Mouse (Mus musculus) liver, adult (tissue): ENCODE data around the gene Cpt1a.

Experiments
- GATA4 ChIP-seq: IDR thresholded peaks from 2 replicates; pipeline ENCODE4 v1.6.1; 2014; ENCODE audit warnings: mild to moderate bottlenecking, low read length; ENCODE audit not compliant: insufficient replicate concordance

The Cpt1a gene

DNA sequence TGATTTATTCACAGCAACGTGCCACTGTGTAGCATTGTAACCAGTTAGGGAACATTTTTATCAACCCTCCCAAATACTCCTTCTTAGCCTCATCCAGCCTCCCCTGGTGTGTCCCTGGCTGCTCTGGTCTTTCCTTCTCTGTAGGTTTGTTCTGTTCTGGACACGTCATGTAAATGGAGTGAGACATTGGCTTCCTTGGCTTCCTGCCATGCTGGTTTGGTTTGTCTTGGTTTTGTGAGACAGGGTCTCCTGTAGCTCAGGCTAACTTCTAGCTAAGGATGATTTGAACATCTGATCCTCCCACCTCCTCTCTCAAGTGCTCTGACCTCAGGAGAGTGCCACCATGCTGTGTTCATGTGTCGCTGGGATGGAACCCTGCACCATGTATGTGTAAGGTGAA lies 21.8 kb downstream of the Cpt1a start:
- no peak for TF ChIP-seq GATA4

DNA sequence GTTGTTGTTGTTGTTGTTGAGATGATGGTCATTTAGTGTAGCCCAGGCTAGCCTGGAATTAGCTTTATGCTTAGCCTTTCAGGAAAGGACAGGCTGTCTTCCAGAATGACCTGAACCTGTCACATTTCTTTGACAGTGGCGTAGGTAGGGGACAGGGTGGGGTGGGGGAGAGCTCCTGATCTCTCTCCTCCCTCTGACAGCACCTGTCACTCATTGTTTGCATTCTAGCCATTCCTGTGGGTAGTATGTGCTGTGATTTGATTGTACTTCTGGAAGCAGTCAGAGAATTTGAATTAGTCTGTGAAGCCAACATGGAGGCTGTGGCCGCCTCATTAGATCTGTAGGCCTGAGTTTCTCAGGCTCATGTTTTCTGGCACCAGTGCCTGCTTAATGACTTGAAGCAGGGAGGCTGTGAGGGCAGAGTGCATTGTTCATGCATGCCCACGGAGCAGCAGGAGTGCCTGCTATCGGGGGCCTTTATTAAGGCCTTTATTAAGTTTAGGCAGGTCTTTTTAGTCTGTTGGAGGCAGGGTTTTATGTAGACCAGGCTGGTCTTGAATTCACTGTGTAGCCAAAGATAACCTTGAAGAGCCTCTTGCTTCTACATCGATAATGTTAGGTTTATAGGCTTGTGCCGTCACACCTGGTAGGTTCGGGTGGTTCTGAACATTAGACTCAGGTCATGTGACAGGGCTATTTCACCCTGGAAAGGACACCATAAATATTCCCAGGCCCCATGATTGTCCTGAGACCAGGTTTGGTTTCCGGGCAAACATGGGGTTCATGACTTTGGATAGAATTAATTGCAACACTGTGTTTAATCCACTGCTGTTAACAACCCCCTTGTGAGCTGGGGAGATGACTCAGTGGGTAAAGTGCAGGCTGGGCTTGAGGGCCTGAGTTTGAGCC lies 22.8 kb downstream of the Cpt1a start:
- no peak for TF ChIP-seq GATA4

DNA sequence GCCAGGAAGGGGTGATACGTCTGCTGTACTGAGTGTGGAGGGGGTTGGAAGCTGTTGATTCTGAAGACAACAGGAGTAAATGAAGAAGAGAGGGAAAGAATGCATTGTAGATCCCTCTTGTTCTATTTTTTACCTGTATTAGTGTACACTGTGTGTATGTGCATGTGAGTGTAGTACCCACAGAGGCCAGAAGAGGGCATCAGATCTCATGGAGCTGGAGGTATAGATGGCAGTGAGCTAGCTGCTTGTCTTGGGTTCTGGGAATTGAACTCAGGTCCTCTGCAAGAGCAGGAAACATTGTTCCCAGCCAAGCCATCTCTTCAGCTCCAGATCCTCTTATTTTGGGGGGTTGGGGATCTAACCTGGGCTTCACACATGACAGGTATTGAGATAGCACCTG lies 25.6 kb downstream of the Cpt1a start:
- TF ChIP-seq GATA4 = no peak

DNA sequence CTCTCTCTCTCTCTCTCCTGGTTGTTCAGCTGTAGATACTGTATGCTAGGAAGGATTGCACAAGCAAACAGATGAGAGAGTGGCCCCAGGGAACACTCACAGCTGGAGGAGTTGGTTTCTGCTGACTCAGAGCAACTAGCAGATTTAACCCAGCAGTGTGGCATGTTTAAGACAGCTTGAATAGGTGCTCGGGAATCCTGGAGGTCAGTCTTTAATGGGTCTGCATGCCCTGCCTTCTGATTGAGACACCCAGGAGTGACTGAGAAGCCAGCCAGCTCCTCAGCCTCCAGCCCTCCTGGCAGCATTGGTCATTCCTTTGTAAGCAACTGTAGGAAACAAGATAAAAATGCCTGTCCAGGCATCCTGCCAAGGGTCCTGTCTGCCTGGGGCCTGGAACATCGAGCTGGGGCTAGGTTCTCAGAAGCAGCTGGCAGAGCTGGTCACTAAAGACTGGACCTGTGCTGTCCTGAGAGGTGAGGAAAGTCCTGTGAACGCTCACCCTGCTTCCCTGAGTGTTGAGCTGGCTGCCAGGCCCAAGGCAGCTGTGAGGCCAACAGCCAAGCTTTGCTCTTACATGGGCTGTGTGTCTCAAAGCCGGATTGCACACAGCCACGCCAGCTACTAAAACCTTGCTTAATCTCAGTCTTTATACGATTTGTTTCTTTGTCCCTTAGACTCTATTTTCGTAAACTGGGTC lies 31.4 kb downstream of the Cpt1a start:
- peak; percentile 10; the same call in 1 of the 2 replicates for TF ChIP-seq GATA4

DNA sequence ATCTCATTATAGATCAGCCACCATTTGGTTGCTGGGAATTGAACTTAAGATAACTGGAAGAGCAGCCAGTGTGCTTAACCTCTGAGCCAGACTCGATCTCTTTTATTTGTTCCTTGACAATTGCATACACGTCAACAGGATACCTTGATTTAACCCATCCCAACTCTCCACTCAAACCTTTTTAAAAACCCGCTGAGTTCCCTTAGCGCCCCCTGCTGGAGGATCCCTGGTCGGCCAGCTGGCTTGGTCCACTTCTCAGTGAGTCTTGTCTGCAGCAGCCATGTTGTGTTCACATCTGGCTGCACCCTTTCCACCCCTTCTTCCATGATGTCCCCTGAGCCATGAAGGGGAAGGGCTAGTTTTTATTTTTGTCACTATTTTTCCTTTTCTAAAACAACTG lies 33.0 kb downstream of the Cpt1a start:
- no peak for TF ChIP-seq GATA4

DNA sequence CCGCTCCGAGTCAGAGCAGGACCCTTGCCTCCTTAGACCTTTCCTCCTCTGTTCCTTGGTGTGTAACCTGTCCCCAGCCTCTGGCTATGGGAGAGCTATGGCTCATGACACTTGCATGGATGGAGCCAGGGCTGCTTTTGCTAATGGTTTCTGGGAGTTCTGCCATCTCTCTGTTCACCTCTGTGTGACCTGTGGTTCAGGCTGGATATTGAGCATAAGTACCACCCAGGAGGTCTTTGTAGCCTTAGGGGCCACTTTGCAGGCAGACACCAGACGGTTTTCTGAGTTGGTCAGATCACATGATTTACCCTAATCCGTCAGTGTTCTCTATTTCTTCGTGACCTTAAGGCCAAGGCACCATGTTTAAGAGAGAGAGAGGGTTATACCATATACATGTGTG lies 34.4 kb downstream of the Cpt1a start:
- no peak for TF ChIP-seq GATA4

DNA sequence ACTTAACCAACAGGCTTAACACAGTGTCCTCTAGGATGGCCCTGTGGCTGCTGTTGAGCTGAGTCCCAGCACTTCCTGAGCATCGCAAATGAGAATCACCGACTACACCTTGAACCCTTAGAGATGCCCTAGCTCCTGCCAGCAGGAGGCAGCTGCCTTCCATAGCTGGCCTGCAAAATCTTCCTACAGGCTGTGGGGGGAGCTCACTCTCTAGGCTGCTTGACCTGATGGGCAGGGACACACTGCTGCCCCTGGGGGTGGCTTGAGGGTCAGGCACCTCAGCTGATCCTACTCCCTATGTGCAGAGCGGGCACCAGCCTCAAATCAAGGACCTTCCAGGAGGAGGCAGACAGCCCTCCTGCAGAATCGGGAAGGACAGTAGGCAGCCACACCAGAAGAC lies 35.5 kb downstream of the Cpt1a start:
- TF ChIP-seq GATA4 = no peak

DNA sequence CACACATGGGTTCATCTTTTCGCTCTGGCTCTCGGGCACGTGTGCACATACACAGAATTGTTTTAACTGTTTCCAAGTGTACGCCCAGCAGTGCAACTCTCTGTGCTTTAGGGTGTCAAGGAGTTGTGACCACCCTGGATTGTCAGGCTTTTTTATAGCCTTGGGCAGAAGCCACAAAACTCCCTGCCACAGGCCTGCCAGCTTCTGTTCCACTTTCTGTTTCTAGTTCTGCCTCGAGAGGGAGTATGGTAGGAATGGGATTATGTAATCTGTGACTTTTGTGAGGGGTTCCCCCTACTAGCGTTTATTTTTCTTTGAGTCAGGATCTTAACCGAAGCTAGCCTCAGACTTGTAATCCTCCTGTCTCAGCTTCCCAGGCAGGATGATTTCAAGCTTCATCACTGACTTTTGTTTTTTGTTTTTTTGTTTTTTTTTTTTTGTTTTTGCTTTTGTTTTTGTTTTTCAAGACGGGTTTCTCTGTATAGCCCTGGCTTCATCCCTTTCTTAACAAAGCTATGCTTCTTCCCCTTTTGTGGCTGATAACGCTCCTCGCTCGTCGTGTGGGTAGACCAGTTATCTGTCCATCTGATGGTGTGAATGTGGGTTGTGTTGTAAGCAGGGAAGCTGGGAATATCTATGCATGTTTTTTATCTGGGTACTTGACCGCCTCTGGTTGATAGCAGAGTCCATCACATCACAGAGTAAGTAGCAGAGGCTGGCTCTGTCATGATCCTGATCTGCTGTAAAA lies 37.9 kb downstream of the Cpt1a start:
- TF ChIP-seq GATA4 = no peak

DNA sequence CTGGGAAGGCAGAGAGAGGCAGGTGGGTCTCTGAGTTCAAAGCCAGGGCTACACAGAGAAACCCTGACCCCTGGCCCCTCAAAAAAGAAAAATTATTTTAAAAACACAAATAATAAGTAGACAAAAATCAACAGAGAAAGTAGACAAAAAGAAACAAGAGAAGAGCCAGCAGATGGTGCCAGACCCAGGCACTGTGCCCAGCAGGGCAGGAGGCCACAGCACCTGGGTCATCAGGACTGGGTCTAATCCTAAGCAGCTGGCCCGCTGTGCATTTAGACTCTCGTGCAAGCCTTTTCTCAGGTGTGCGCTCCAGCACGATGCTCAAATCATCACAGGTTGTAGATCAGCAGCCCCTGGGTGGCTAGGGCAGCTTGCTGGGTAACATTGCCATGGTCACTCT lies 41.4 kb downstream of the Cpt1a start:
- no peak for TF ChIP-seq GATA4

DNA sequence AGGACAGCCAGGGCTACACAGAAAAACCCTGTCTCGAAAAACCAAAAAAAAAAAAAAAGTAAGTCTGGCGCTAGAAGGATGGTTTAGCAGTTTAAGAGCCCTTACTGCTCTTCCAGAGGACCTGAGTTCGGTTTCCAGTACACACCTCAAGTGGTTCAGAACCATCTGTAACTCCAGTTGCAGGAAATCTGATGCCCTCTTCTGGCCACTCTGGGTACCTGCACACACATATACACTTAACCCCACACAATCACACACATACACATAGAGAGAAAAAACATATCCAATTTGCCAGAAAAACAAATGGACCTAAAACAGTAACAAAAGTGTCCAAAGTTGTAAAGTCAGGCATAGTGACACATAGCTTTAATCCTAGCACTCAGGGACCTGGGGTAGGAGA lies 43.0 kb downstream of the Cpt1a start:
- no peak for TF ChIP-seq GATA4

DNA sequence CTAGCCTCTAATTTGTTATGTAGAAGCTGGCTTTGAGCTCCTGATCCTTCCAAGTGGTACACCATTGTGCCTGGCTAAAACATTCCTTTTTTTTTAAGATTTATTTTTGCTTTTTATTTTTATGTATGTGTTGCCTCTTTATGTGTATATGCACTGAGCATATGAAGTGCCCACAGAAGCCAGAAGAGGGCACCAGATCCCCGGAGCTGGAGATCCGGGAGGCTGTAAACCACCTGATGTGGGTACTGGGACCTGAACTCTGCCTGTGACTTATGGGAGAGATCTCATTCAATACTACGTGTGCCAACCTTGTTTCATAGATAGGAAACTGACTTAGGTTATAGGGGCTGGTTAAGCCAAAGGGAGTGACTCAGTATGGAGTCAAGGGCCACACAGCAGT lies 46.1 kb downstream of the Cpt1a start:
- no peak for TF ChIP-seq GATA4

DNA sequence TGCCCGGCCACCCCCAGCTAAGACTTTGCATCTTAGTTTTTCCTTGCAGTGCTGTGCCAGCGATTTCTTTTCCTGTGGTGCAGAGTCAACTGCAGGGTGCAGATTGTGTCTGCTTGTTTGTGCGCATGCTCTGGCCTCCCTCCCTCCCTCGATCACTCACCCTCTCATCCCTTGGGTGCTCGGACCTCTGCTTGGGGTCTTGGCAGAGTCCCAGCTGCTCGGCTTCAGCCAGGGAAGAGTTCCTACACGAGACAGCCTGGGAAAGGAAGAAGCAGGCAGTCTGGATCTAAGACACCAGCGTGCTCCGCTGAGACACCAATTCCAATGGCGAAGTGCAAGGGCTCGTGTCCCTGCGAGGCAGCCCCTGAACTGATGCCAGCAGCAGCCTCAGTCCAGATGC lies 51.2 kb downstream of the Cpt1a start:
- TF ChIP-seq GATA4 = no peak

DNA sequence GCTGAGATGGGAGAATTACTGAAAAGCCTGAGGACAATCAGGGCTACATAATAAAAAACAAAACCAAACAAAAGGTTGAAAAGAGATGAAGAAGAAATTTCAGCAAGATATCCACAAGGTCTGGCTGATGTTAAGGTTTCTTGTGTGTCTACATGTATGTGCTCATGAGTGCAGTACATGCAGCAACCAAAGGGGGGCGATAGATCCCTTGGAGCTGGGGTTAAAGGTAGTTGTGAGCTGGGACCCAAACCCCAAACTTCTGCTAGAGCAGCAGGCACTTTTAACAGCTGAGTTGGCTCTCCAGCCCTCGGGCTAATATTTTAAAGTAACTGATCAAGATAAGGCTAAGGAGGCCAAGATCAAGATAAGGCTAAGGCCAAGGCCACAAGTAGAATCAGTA lies 51.9 kb downstream of the Cpt1a start:
- TF ChIP-seq GATA4 = no peak

DNA sequence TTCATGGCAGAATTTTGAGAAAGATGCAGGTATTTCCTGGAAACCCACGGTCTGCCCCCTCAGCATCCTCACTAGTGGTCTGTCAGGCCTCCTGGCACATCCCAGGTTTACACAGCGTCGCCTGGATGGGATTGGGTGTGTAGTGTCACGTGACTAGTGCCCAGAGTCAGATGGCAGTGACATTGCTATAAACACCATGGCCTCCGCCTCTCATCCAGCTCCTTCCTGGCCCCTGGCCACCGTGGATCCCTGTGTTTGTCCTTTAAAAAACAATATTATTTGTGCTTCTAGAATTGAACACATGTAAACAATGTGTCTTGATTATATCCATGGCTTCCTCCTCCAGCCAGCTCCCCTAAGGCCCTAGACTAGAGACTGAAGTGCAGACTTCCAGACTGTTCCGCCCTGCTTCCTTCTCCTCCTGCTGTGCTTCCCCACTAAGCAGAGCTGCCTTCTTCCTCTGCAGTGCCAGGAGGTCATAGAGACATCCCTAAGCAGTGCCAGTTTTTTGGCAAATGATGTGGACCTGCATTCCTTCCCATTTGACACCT lies 53.9 kb downstream of the Cpt1a start:
- no peak for TF ChIP-seq GATA4

DNA sequence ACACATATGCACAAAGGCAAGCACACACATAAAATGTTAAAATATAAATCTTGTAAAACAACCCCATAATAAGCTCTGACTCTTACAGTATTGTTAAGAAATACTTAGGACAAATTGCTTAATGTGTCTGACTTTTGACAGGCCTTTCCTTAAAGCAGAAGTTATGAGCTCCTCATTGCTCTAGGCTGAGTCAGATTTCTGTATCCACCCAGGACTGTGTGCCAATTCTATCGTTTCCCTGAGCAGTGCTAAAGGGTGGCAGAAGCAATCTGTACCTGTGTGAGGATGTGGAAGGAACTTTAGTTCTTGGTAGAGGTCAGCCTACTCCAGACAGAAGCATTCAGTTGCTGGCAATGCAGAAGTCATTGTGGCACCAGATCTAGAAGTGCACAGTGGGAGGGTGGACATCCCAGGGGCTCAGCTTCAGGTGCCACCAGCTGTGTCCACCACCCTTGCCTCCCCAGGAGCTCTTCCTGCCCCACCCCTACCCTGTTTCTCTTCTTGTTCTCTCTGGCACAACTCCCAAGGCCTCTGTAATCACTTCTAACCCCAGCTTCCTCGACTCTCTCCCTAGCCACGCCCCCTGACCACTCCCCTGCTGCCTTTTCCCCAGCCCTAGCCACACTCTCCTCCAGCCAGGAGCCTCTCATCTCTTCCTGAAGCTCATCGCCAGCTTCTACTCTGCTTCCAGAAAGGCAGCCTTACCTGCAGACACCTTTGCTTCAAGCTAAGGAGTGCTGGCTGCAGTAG lies 55.0 kb downstream of the Cpt1a start:
- TF ChIP-seq GATA4 = no peak

DNA sequence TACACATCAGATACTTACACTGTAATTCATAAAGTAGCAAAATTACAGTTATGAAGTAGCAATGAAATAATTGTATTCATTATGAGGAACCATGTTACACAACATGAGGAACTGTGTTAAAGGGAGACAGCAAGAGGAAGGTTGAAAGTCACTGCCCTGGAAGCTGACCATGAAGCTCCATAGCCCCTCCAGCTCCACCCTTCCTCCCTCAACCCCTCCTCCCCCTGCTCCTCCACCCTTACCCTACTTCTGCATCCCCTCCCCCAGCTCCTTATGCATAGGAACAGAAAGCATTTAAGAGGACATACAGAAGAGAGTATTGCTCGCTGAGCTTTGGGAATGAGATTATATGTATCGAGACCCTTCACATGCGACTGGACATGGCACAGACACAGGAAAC lies 56.5 kb downstream of the Cpt1a start:
- TF ChIP-seq GATA4 = no peak
